Mouse (Mus musculus): ENCODE results near the gene Kifap3.

Kifap3 gene

DNA sequence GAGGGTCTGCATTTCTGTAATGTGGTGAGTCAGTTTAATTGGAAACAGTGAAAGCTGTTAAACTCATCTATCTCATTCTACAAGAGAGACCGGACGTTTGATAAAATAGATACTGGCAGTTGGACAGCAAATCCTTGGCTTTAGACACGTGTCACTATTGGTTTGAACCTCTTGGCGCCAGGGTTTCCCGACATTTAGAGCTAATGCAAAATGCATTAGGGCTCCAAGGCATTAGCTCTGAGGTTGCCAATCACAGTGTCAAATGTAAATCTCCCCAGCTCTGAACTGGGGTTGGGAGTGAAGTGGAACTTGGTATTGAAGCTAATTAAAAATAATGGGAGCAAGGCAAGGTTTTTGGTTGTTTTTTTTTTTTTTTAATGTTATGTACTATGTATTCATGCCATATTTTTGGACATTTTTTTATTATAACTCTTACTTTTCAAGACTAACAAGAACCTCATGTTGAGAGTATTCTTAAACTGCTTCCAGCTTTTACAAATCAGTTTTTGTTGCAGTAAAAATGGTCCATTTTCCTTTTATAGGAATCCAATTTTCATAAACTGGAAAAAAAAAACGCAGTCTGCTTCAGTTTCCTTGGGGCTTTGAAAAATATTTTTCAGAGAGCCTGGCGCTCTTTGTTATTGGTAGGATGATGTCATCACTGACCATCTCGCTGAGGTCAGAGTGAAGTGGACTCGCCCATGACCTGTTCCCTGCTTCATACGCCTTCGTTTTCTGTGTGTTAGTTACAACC lies 114.6 kb downstream of the Kifap3 start:
- no peak for DNase-seq (ENCODE audit: low spot score)

- DNase-seq (ENCODE audit: low spot score) = no peak
Observed at GRCm38 (mm10) chr1:163898291-163898764, 118.9 kb downstream of the Kifap3 start.

DNA sequence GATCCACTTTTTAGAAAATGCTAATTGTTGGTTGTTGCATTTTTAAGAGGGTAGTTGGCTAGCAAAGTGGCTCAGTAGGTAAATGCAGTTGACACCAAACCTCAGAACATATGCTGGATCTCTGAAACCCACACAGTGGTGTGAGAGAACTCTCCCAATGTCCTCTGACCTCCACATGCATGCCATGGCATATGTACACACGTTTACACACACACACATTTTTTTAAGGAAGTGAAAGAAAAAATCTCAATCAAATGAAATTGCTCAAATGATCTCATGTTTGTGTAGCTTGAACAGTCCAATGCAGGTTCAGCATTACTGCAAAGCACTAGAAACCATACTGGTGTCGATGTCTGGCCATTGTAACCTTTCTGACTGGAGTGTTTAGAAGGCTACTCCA lies 120.2 kb downstream of the Kifap3 start:
- no peak for DNase-seq (ENCODE audit: low spot score)

- no peak for DNase-seq (ENCODE audit: low spot score)
Observed at GRCm38 (mm10) chr1:163900168-163900567, 120.8 kb downstream of the Kifap3 start.

DNA sequence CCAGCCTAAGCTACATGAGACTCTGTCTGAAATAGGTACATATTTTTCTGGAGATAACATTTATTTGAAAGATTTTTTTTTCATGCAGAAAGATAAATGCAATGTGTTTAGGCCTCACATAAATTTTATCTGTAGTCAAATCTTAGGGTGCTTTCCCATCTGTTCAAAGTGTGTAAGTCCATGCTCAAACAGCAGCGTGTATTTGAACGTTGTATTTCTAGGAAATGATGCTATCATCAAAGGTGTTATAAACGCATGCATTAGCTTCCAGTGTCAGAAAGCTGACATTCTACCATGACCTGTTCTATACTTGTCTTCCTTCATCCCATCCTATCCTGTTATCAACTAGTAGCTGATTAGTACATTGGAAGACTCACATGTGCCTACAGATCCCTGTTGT lies 124.0 kb downstream of the Kifap3 start:
- no peak for DNase-seq (ENCODE audit: low spot score)

DNA sequence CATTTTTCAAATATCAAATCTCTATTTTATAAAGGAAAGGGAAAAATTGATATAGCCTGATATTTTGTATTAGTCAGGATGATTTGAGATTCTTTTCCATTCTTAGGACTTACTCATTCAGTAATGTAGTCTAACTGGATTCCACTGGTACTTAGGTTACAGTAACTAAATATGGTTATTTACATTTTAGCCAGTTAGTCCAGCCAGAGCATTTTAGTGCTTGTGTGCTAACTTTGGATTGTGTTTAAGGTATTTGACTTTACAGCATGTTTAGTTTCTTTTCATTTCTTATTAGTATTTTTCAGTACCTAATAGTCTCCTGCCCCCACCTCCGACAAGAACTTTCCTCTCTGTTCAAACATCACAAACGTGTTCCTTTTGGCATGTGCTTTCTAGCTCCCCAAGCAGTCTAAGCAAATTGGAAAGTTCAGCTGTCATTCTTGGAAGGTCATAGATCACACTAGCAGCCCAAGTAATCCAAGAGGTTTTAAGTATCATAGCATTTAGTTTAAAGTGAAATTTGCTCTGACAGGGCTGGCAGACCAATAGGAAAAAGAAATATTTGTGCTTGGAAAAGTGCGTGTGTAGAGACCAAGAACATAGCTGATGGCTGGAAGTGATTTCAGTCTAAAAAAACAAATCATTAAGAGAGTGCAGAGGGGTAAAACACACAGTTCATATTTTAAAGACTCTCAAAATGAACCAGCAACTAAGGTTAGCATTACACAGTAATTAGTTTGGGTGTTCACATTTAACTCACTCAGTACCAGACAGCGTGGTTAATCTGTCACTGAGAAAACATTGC lies 127.8 kb downstream of the Kifap3 start:
- DNase-seq (ENCODE audit: low spot score) = no peak

DNA sequence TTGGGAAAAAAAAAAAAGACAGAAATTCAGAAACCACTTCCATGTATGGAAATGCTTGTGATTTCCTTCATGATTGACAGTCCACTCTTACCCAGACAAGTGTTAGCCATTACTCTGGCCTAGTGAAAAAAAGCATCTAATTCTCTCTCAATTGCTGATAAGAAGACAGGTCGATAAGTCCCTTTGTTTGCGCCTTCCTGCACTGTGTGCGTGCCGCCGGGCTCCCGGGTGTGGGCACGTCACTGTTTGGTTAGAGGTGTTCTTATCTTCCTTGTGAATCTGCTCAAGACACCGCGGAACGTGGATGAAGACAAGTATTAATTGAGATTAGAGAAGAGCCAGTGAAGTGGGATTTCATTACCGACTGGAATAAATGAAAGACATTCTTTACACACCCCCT lies 129.0 kb downstream of the Kifap3 start:
- DNase-seq (ENCODE audit: low spot score) = no peak

DNA sequence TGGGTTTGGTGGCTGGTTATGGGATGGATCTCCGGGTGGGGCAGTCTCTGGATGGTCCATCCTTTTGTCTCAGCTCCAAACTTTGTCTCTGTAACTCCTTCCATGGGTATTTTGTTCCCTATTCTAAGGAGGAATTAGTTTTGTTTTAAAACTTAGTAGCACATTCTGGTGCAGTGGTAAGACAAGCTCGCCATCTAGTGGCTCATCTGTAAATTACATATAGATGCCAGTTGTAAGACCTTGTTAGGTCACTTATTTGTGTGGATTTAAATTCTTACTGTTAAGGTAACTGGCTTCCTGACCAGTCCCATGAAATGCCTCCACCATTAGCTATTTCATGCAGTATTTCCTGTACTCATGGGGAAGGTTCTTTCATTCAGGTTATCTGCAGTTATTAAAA lies 131.0 kb downstream of the Kifap3 start:
- peak; percentile 36 for DNase-seq (ENCODE audit: low spot score)

DNA sequence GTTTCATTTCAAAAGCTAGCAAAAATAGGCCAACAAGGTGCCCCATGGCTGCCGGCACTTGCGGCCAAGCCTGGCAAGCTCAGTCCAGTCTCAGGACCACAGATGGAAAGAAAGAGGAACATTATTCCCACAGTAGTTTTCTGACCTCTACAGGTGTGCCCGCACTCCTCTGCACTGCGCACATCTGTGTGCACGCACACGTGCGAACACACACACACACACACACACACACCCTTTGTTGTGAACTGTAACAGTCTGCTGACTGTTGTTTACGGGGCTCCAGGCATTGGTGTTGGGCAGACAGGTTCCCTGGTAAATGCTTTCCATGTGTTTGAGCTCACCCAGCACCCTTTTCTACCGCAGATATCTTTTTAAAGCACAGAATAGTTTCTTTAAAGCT lies 131.4 kb downstream of the Kifap3 start:
- DNase-seq (ENCODE audit: low spot score) = no peak

DNA sequence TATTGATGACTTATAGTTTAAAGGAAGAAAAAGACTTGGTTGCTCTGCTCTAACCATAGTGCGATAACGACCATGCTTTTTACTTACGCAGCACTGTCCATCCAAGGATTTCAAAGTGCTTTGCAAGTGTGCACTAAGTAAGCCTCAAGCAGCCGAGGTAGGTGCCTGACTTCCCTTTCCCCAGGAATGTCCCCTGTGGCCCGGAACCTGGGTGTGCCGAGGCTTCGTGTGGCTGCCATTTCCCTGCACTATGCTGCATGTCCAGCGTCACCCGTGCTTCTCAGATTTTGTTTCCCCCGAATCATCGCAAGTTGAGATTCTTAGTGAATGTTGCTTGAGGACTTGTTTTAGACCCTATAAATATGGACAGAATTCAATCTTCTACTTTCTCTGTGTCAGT lies 132.6 kb downstream of the Kifap3 start:
- DNase-seq (ENCODE audit: low spot score) = no peak

DNA sequence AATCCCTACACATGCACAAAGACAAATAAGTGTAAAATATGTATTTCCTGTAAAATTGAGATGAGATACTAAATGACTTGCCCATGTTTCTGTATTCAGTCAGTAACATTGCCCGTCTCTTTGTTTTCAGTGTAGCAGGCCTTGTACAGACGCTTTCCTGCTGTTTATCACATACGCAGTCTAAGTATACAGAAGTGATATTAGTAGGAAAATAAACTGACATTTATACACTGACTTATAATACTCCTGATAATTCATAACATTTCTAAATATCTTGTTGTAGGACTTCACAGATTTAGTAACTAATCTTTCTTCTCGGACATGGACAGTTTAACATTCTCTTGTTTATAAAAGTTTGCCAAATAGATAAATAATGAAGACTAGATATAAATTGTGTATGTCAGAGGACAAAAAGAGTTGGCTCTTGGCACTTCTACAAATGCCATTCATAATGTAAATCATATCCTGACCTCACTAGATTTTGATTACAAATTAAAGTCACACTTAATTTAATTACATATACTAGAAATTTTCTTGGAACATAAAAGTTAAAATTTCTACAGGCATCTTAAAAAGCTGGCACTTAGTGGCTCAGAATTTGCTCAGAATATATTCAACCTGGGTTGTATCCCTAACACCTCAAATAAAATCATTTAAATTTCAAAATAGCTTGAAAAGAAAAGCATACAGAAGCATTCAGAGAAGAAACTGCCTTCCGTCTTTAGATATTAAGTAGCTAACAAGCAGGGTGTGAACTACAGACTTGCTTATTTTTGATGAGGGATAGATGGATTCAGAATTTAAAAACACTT lies 138.2 kb downstream of the Kifap3 start:
- DNase-seq (ENCODE audit: low spot score) = no peak

DNA sequence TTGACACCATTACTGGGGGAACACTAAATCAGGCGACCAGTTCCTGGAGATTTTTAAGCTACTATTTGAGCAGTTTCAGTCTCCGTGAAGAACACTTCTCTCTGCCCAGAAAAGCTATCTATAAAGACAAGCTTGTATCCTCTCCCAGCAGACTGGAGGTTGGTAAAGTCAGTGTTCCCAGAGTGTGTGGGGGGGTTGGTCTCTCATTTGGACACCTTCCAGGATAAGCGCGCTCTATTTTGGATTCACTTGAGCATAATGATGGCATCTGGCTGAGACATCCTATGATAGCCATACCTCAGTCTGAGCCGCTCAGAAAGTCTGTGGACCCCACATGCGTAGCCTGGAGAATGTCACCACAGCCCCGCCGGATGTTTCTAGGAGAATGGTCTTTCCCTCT lies 144.7 kb downstream of the Kifap3 start:
- no peak for DNase-seq (ENCODE audit: low spot score)

- DNase-seq (ENCODE audit: low spot score) = no peak
Observed at GRCm38 (mm10) chr1:163928846-163929245, 149.5 kb downstream of the Kifap3 start, which contains the start of gene Scyl3. Scyl3 (plus strand) TSS chr1:163929100.

- peak; percentile 90 for DNase-seq (ENCODE audit: low spot score)
Observed at GRCm38 (mm10) chr1:163929636-163930457, 150.5 kb downstream of the Kifap3 start.

DNA sequence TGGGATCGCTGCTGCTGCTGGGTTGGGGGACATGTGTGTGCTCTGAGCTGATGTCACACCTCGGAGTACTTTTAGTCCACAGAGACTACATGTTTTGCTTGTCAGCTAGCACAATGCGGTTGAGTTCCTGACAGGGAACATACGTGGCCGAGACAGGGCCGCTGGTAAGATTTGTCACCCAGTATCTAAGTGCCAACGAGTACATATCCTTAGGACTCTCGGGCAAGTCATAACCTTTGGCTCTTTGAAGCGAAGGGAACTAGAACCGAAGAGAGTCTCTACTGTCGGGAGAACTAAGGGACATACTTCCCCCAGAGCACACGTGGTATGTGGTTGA lies 151.0 kb downstream of the Kifap3 start:
- DNase-seq (ENCODE audit: low spot score) = peak; percentile 11

- DNase-seq (ENCODE audit: low spot score) = no peak
Observed at GRCm38 (mm10) chr1:163931801-163932200, 152.4 kb downstream of the Kifap3 start.

- no peak for DNase-seq (ENCODE audit: low spot score)
Observed at GRCm38 (mm10) chr1:163934591-163934990, 155.2 kb downstream of the Kifap3 start.

DNA sequence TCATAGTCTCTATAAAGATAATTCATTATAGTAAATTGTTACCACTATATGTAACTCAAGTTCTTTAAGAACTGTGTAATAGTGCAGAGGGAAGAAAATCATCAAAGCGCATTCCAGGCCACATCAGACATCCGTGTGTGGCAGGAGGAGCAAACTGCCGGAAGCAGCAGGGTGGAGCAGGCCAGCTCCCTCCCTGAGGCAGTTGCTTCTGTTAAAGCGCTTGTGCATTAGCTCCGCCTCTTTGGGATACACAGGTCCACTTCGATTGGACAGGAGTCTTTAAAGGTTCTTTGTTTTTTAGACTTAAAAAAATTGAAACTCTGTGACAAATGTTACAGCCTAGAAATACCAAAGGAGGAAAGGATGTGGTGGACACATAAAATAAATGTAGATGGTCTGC lies 162.7 kb downstream of the Kifap3 start:
- DNase-seq (ENCODE audit: low spot score) = no peak

GRCm38 (mm10) chr1:163953396-163953795 lies 174.0 kb downstream of the Kifap3 start:
- no peak for DNase-seq (ENCODE audit: low spot score)

- DNase-seq (ENCODE audit: low spot score) = no peak
Observed at GRCm38 (mm10) chr1:163958036-163958435, 178.7 kb downstream of the Kifap3 start.

DNA sequence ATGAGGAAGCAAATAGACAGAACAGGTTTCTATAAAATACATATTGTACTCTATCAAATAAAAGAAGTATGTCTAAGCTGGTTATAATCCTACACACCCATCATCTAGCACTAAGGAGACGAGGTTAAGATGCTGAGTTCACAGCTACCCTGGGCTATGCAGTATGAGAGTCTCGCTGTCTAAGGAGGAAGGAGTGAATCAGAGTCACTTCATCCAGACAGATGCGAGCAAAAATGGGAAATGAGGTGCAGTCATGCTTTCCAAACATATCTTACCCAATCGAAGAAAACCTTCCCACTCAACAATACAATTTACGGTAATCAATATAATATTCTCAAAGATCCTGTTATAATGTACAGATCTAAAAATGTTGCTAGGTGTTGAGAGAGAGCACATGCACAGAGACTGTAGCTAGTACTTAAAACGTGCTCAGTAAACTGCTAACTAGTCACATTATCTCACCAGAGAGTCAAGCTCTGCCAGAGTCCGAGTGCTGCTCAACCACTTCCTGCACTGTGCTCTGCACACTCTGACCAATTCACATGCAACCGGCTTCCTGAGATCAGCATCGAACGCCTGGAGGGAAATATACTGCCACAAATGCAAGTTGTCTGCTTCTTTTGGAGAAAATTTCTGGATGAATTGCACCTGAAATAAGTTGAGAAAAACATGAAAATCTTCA lies 184.8 kb downstream of the Kifap3 start:
- no peak for DNase-seq (ENCODE audit: low spot score)

Data from urinary bladder, postnatal 25 days (tissue).